Mouse (Mus musculus): ENCODE measurements around the gene Cpd. TPM values are rescaled to one million over a fixed set of nuclear protein-coding genes. Genes with fewer than 3 reads are reported as not detected.
A peak's percentile ranks its signal among the peaks of the same experiment; 100 is the strongest.

Gene Cpd
- polyA plus RNA-seq, 1 experiment from 2014 or later: 14.5 TPM

DNA sequence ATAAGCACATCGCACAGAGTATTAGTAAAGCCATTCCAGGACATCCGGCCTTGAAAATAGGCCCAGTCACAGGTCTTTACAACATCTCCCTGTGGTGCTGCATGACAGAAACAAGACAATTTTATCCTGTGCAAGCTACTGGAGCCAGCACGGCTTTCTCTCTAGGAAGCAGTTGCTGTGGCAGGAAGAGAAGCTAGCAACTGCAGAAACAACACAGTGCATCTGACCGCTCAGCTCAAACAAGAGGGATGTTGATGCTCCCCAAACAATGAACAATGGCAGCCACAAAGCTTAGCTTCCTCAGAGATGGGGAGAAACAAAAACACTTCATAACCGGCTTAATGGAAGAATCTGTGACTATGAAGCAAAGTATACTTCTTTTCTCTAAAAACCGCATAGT lies 10.5 kb downstream of the Cpd start:
- Histone ChIP-seq H3K27ac (ENCODE audit: low read depth, low read length) (peak overlapping the region; percentile 79; the same call in 1 of the 2 replicates), H3K9me3 (ENCODE audit: control insufficient read depth, low read length) (no peaks in the 10 kb centered on the region), H3K4me3 (ENCODE audit: low read depth, low read length) (no peak overlapping the region), H3K27me3 (replicated peaks; ENCODE audit: control insufficient read depth, insufficient read depth, low read length) (no peaks in the 10 kb centered on the region), H3K36me3 (ENCODE audit: control insufficient read depth, insufficient read depth, low read length) (no peaks in the 10 kb centered on the region), H3K4me2 (peak overlapping the region; percentile 47), H3K4me1 (replicated peaks; ENCODE audit: control insufficient read depth, insufficient read depth, low read length) (peaks cover 39% of the 10 kb centered on the region), H3K9ac (ENCODE audit: low read depth, low read length) (0 out of 2 replicates have a peak overlapping the region, but pooled peaks have one; percentile 25)
- ATAC-seq (replicated peaks; ENCODE audit: low FRiP score) (no peak), DNase-seq (ENCODE audit: low spot score) (no peak)
- 80% methylated on average over 6 of the region's 6 CpGs for WGBS

DNA sequence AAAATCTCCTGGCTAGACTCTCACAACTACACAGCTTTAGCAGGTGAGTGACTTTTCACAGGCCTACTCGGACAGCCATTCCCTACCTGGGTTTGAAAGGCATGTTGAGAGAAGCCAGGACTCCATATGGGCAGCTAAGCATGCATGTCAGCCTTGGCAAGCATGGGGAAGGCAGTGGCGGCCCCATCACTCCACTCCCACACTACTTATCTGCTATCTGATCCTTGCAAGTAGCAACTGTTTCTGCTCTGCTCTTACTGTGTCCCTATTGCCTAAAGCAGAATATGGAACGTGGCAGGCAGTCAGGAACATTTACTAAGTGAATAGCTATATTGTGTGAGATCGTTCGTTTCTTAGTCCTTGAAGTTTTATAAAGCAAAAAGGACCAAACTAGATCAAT lies 10.9 kb downstream of the Cpd start:
- DNase-seq (ENCODE audit: low spot score) (no peak), ATAC-seq (replicated peaks; ENCODE audit: low FRiP score) (peak; percentile 76)
- Histone ChIP-seq H3K27ac (ENCODE audit: low read depth, low read length) (peak overlapping the region; percentile 79), H3K27me3 (replicated peaks; ENCODE audit: control insufficient read depth, insufficient read depth, low read length) (no peaks in the 10 kb centered on the region), H3K9me3 (ENCODE audit: control insufficient read depth, low read length) (no peaks in the 10 kb centered on the region), H3K9ac (ENCODE audit: low read depth, low read length) (no peak overlapping the region), H3K36me3 (ENCODE audit: control insufficient read depth, insufficient read depth, low read length) (no peaks in the 10 kb centered on the region), H3K4me2 (peak overlapping the region; percentile 47), H3K4me3 (ENCODE audit: low read depth, low read length) (no peak overlapping the region), H3K4me1 (replicated peaks; ENCODE audit: control insufficient read depth, insufficient read depth, low read length) (peaks cover 38% of the 10 kb centered on the region)
- 71% methylated on average over 5 of the region's 5 CpGs for WGBS

GRCm38 (mm10) chr11:76834665-76835064 lies 12.2 kb downstream of the Cpd start:
- ATAC-seq (replicated peaks; ENCODE audit: low FRiP score): peak; percentile 73
- Histone ChIP-seq H3K4me1 (replicated peaks; ENCODE audit: control insufficient read depth, insufficient read depth, low read length) (peaks cover 31% of the 10 kb centered on the region), H3K4me3 (ENCODE audit: low read depth, low read length) (no peak overlapping the region), H3K9ac (ENCODE audit: low read depth, low read length) (no peak overlapping the region), H3K9me3 (ENCODE audit: control insufficient read depth, low read length) (no peaks in the 10 kb centered on the region), H3K27me3 (replicated peaks; ENCODE audit: control insufficient read depth, insufficient read depth, low read length) (no peaks in the 10 kb centered on the region), H3K4me2 (peak overlapping the region; percentile 33), H3K36me3 (ENCODE audit: control insufficient read depth, insufficient read depth, low read length) (no peaks in the 10 kb centered on the region), H3K27ac (ENCODE audit: low read depth, low read length) (peak overlapping the region; percentile 79)
- no peak for DNase-seq (ENCODE audit: low spot score)
- WGBS: 48% methylated on average over 1 of the region's 1 CpGs

DNA sequence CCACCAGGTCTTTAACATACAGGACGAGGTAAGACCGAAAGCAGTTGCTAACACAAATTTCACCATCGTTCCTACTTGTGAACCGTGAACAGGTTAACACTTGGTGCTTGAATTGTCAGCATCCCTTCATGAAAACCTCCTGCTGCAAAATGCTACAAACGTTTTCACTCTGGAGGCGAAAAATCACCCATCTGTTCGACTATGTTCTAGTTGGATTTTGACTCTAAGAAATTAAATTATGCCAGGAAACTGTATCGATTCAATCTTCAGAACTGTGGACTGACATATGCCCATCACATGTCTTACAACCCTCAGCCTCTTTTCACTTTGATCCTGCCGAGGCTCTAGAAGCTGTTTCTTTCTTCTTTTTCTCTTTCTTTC lies 21.9 kb downstream of the Cpd start:
- Histone ChIP-seq H3K4me2 (no peak overlapping the region), H3K9ac (ENCODE audit: low read depth, low read length) (no peak overlapping the region), H3K27ac (ENCODE audit: low read depth, low read length) (no peak overlapping the region), H3K9me3 (ENCODE audit: control insufficient read depth, low read length) (no peaks in the 10 kb centered on the region), H3K27me3 (replicated peaks; ENCODE audit: control insufficient read depth, insufficient read depth, low read length) (no peaks in the 10 kb centered on the region), H3K4me3 (ENCODE audit: low read depth, low read length) (no peak overlapping the region), H3K36me3 (ENCODE audit: control insufficient read depth, insufficient read depth, low read length) (no peaks in the 10 kb centered on the region), H3K4me1 (replicated peaks; ENCODE audit: control insufficient read depth, insufficient read depth, low read length) (peaks cover 9% of the 10 kb centered on the region)
- DNase-seq (ENCODE audit: low spot score): no peak
- 83% methylated on average over 9 of the region's 9 CpGs for WGBS
- ATAC-seq (replicated peaks; ENCODE audit: low FRiP score): no peak

DNA sequence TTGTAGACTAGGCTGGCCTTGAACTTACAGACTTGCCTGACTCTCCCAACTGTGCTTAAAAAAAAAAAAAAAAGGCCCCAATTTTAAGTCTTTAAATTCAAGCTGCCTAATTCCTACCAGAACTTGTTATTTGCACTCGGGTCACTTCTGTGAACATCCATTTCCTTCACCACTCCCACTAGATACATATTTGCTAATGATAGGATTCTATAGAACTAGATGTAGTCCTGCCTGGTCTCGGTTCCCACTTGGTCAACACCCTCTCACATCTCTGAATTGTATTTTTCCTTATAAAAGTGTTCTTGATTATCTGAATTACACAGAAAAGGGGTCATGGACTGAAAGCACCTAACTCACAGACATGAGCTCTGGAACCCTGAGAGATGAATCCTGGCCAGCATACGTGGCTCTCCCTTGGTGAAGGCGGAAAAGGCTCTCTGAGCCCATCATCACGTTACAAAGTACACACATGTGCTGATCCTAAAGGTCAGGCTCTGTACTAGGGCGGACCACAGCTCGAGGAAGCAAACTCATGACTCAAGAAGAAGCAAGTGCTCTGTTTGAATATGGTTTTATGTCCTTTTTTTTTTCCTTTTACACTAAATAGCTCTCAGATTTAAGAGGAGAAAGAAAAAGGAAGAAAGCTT lies 22.5 kb downstream of the Cpd start:
- ATAC-seq (replicated peaks; ENCODE audit: low FRiP score) (no peak), DNase-seq (ENCODE audit: low spot score) (no peak)
- Histone ChIP-seq H3K27ac (ENCODE audit: low read depth, low read length) (no peak overlapping the region), H3K9me3 (ENCODE audit: control insufficient read depth, low read length) (no peaks in the 10 kb centered on the region), H3K4me2 (no peak overlapping the region), H3K4me3 (ENCODE audit: low read depth, low read length) (no peak overlapping the region), H3K27me3 (replicated peaks; ENCODE audit: control insufficient read depth, insufficient read depth, low read length) (no peaks in the 10 kb centered on the region), H3K4me1 (replicated peaks; ENCODE audit: control insufficient read depth, insufficient read depth, low read length) (peaks cover 9% of the 10 kb centered on the region), H3K9ac (ENCODE audit: low read depth, low read length) (no peak overlapping the region), H3K36me3 (ENCODE audit: control insufficient read depth, insufficient read depth, low read length) (no peaks in the 10 kb centered on the region)
- WGBS: 78% methylated on average over 7 of the region's 7 CpGs

DNA sequence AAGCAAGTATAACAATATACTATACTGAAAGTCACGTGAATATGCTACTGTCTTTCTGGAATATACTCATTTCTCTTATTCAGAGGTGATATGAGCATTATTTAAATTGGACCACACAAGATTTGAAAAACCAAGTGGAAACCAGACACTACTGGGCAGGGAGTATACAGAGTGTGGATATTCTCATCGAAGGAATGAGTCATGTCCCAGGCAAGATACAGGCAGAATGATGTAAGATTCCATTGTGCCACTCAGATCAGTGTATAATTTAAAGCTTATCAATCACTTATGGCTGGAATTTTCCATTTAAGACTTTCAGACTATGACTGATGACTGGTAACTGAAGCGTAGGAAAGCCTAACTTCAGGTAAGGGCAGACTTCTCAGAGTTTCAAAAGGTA lies 23.2 kb downstream of the Cpd start:
- H3K9ac ChIP-seq (ENCODE audit: low read depth, low read length): no peak overlapping the region
- peaks cover 9% of the 10 kb centered on the region for H3K4me1 ChIP-seq (replicated peaks; ENCODE audit: control insufficient read depth, insufficient read depth, low read length)
- no peaks in the 10 kb centered on the region for H3K9me3 ChIP-seq (ENCODE audit: control insufficient read depth, low read length)
- H3K4me3 ChIP-seq (ENCODE audit: low read depth, low read length): no peak overlapping the region
- no peak for ATAC-seq (replicated peaks; ENCODE audit: low FRiP score)
- H3K4me2 ChIP-seq: no peak overlapping the region
- H3K27ac ChIP-seq (ENCODE audit: low read depth, low read length): no peak overlapping the region
- WGBS: 78% methylated on average over 3 of the region's 3 CpGs
- H3K36me3 ChIP-seq (ENCODE audit: control insufficient read depth, insufficient read depth, low read length): no peaks in the 10 kb centered on the region
- no peak for DNase-seq (ENCODE audit: low spot score)
- no peaks in the 10 kb centered on the region for H3K27me3 ChIP-seq (replicated peaks; ENCODE audit: control insufficient read depth, insufficient read depth, low read length)

GRCm38 (mm10) chr11:76821353-76821752 lies 25.5 kb downstream of the Cpd start:
- Histone ChIP-seq H3K4me2 (no peak overlapping the region), H3K27ac (ENCODE audit: low read depth, low read length) (no peak overlapping the region), H3K27me3 (replicated peaks; ENCODE audit: control insufficient read depth, insufficient read depth, low read length) (no peaks in the 10 kb centered on the region), H3K4me3 (ENCODE audit: low read depth, low read length) (no peak overlapping the region), H3K9ac (ENCODE audit: low read depth, low read length) (no peak overlapping the region), H3K9me3 (ENCODE audit: control insufficient read depth, low read length) (no peaks in the 10 kb centered on the region), H3K36me3 (ENCODE audit: control insufficient read depth, insufficient read depth, low read length) (no peaks in the 10 kb centered on the region), H3K4me1 (replicated peaks; ENCODE audit: control insufficient read depth, insufficient read depth, low read length) (peaks cover 9% of the 10 kb centered on the region)
- ATAC-seq (replicated peaks; ENCODE audit: low FRiP score) (peak; percentile 74), DNase-seq (ENCODE audit: low spot score) (no peak)
- 50% methylated on average over 3 of the region's 3 CpGs for WGBS

- peaks cover 6% of the 10 kb centered on the region for H3K4me1 ChIP-seq (replicated peaks; ENCODE audit: control insufficient read depth, insufficient read depth, low read length)
- no peaks in the 10 kb centered on the region for H3K36me3 ChIP-seq (ENCODE audit: control insufficient read depth, insufficient read depth, low read length)
- WGBS: 85% methylated on average over 3 of the region's 3 CpGs
- no peak overlapping the region for H3K27ac ChIP-seq (ENCODE audit: low read depth, low read length)
- DNase-seq (ENCODE audit: low spot score): no peak
- H3K9me3 ChIP-seq (ENCODE audit: control insufficient read depth, low read length): no peaks in the 10 kb centered on the region
- H3K9ac ChIP-seq (ENCODE audit: low read depth, low read length): no peak overlapping the region
- no peak overlapping the region for H3K4me2 ChIP-seq
- H3K27me3 ChIP-seq (replicated peaks; ENCODE audit: control insufficient read depth, insufficient read depth, low read length): no peaks in the 10 kb centered on the region
- no peak for ATAC-seq (replicated peaks; ENCODE audit: low FRiP score)
- no peak overlapping the region for H3K4me3 ChIP-seq (ENCODE audit: low read depth, low read length)
Measured at GRCm38 (mm10) chr11:76817664-76818063, 29.2 kb downstream of the Cpd start.

DNA sequence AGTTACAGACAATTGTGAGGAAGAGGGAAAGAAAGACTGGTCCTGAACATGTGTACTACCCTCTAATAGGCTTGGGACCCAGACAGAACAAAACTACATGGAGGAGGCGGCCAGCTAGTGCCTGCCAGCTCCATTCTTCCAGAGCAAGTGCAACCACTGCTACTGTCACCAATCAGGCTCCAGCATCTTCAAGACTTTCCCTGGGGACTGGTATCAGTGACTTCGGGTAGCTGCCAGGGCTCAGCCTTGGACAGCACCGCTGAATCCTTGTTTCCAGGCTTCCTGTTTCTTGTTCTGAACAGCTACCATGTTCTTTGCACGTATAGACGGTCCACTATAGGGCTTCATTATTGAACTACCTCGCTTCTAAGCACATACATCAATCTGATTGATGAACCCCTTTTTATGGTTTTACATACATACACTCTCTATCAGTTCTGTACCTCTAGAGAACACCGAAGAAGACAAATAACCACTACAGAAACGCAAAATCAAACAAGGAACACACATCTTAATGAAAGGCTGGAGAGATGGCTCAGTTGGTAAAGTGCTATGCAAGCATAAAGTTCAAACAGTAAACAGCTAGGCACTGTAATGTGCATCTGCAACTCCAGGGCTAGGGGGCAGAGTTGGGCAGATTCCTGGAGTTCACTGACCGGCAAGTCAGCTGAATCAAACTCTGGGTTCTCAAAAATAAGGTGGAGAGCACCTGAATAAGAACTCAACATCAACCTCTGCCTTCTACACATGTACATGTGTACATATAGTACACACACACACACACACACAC lies 35.9 kb downstream of the Cpd start:
- Histone ChIP-seq H3K36me3 (ENCODE audit: control insufficient read depth, insufficient read depth, low read length) (peaks cover 7% of the 10 kb centered on the region; the same call in 1 of the 2 replicates), H3K4me3 (ENCODE audit: low read depth, low read length) (no peak overlapping the region), H3K4me1 (replicated peaks; ENCODE audit: control insufficient read depth, insufficient read depth, low read length) (no peaks in the 10 kb centered on the region), H3K4me2 (no peak overlapping the region), H3K9ac (ENCODE audit: low read depth, low read length) (no peak overlapping the region), H3K27ac (ENCODE audit: low read depth, low read length) (no peak overlapping the region), H3K27me3 (replicated peaks; ENCODE audit: control insufficient read depth, insufficient read depth, low read length) (no peaks in the 10 kb centered on the region), H3K9me3 (ENCODE audit: control insufficient read depth, low read length) (no peaks in the 10 kb centered on the region)
- no peak for ATAC-seq (replicated peaks; ENCODE audit: low FRiP score)
- DNase-seq (ENCODE audit: low spot score): no peak
- 85% methylated on average over 9 of the region's 9 CpGs for WGBS

All from liver, embryonic 11.5 days (tissue).